Mouse (Mus musculus): ENCODE measurements around the gene Ifitm6.
"Not testable (repeated sequence)": the region's sequence is repeated elsewhere in the genome, so short reads cannot be mapped to it uniquely, and the experiment has no call there.

The Ifitm6 gene

DNA sequence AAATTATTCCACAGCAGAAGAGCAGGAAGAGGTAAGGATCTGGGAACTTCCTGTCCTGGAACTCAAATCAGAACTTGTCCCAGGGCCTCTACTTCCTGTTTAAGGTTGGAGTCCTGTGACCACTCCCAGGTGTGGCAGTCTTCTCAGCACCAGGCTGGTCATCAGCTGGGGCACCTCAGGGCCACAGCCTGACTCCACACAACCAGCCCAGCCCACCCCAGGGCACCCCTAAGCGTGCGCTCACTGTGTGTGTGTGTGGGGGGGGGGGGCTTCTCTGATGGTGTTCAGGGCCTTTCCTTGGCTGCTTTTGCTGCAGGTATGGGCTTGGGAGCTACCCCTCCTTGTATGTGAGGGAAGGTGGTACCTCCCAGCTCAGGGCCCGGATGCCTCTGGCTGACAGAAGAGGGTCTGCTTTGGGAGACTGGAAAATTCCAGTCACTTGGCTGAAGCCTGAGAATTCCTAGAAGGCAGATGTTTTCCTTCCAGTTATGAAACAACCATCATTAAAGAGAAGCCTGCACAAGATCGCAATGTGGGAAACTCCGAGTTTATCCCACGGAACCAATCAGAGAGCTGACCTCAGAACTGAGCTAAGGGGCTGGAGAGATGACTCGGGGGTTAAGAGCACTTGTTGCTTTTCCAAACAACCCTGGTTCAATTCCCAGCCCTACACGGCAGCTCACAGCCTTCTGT, 46.1 kb downstream of the Ifitm6 start:
- no peak for DNase-seq (ENCODE audit: low spot score in 2 of 2)

DNA sequence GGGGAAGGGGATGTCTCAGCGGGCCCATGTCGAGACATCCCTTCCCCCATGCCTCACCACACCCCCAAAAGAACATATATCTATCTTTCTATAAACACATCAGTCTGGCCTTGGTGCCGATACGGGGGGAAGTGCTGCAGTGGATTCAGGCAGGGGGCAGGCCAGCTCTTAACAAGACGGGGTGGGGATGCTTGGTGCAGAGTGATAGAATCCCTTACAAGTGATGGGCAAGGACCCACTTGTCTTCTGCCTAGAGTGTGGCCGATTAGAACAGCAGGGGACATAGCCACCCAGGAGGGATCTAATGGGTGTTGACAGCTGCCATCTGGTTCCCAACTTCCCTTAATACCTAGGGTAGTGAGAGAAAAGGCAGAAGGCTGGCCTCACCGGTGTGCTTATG, 46.8 kb downstream of the Ifitm6 start:
- DNase-seq (ENCODE audit: low spot score in 2 of 2), result no peak

DNA sequence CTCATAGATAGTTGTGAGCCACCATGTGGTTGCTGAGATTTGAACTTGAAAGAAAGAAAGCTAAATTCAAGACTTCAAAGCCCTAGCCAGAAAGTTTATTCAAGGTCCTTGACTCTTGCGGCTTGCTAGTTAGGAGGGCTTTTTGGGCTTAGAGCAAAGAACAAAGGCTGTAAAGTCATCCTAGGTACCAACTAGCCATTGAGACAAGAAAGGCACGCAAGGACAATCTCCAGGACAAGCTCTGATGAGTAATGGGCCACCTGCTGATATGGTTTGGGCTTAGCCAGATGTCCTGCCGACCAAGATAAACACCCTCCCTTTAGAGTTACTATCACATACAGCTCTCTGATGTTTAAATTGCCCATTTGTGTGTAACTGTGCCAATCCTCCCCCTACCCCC, 49.0 kb downstream of the Ifitm6 start:
- not testable (repeated sequence) for DNase-seq (ENCODE audit: low spot score in 2 of 2)

DNA sequence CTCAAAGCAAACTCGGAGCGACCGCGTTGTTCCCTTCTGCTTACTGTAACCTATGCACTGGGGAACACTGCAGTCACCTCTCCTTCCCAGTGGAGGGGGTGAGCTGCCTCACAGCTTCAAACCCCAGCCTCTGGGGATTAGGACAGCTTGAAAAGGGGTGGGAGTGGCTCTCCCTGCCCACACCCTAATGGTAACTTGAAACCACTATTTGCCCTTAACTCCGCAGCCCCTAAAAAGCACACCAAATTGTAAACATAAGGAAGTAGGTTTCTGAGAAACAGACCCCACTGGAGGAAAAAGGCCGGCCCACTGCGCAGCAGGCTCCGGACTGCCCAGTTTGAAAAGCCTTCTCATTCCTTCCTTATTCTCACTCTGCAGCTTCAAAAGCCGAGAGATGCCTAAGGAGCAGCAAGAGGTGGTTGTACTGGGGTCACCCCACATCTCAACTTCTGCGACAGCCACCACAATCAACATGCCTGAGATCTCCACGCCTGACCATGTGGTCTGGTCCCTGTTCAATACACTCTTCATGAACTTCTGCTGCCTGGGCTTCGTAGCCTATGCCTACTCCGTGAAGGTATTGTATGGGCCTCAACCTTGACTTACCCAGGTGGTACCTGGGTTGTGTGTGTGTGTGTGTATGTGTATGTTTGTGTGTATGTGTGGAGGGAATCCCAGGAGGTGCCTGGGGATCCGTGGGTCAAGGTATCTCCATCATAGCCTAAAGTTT, 49.7 kb downstream of the Ifitm6 start:
- DNase-seq (ENCODE audit: low spot score in 2 of 2), result no peak

DNA sequence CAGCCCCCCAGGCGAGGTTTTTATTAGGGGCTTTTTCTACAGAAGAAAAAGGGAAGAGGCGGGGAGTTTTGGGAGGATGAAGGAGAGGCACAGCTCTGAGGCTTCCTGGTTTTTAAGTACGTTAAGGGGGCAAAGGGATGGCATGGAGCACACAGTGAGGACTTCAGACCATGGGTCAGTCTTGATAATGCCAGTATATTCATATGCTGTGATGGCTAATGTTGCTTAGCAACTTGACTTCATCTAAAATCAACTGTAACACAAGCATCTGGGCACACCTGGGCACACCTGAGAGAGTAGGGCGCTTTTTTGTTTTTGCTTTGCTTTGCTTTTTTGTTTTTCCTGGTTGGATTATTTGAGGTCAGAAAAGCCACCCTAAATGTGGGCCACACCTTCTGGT, 50.8 kb downstream of the Ifitm6 start, which contains the start of gene Ifitm1:
Gene Ifitm1 (plus strand): TSS at position 301 of the 400 bp plus-strand sequence.
- no peak for DNase-seq (ENCODE audit: low spot score in 2 of 2)
